Mouse (Mus musculus): ENCODE measurements at regions not wholly inside any gene's neighbourhood (a gene's known extent, or its start where the extent isn't known, plus 50 kb on each side); places are given as distances from the start of the nearest gene placed in this dataset.

DNA sequence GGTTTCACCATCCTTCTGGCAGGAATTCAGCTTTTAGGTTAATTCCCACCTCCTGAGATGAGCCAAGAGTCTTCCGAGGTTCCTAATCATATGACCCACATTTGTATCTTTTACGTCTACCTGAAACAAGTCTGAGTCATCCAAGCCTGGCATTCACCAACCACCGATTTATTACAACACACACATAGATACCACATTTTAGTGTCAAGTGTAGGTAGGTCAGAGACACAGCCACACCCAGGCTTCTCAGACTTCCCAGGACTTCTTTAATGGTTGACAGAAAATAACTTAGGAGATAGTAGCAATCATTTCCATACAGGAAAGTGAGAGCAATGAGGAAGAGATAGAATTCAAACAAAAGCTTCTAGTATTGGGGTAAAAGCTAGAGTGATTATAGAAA lies 189.2 kb upstream of the Gm10306 start:
- TF ChIP-seq CTCF (IDR thresholded peaks at IDR 0.05; ENCODE audit: extremely low read depth, insufficient read depth, low read length) (no peak), POLR2A (IDR thresholded peaks at IDR 0.05; ENCODE audit: extremely low read depth, insufficient read depth, low read length) (no peak)

Data from cortical plate, adult 2 months (tissue).